Mouse (Mus musculus): ENCODE results near the gene Esr2.
"Not testable (repeated sequence)": the region's sequence is repeated elsewhere in the genome, so short reads cannot be mapped to it uniquely, and the experiment has no call there.

Gene Esr2

GRCm38 (mm10) chr12:76177000-76177863 is at the start of gene Esr2:
Gene Esr2 (minus strand): TSS chr12:76177259.
- peak; percentile 34 to 36 for DNase-seq

- not testable (repeated sequence) for DNase-seq
Observed at GRCm38 (mm10) chr12:76222104-76222503, 45.0 kb upstream of the Esr2 start.

- no peak for DNase-seq
Observed at GRCm38 (mm10) chr12:76216716-76217115, 39.7 kb upstream of the Esr2 start.

- DNase-seq: no peak
Observed at GRCm38 (mm10) chr12:76215121-76215520, 38.1 kb upstream of the Esr2 start.

GRCm38 (mm10) chr12:76209429-76209974 is 32.4 kb upstream of the Esr2 start:
- no peak for DNase-seq

GRCm38 (mm10) chr12:76200326-76200725 is 23.3 kb upstream of the Esr2 start:
- no peak for DNase-seq

- no peak for DNase-seq
Observed at GRCm38 (mm10) chr12:76197071-76197470, 20.0 kb upstream of the Esr2 start.

GRCm38 (mm10) chr12:76196709-76197054 is 19.6 kb upstream of the Esr2 start:
- DNase-seq: peak; percentile 71 to 75

GRCm38 (mm10) chr12:76195912-76196708 is 19.1 kb upstream of the Esr2 start:
- peak; percentile 91 to 94 for DNase-seq

- DNase-seq: no peak
Observed at GRCm38 (mm10) chr12:76194526-76194925, 17.5 kb upstream of the Esr2 start.

- peak; percentile 9 to 25 for DNase-seq
Observed at GRCm38 (mm10) chr12:76190940-76191339, 13.9 kb upstream of the Esr2 start.

GRCm38 (mm10) chr12:76187849-76188248 is 10.8 kb upstream of the Esr2 start:
- peak in 1 of 2 experiments; percentile 19 for DNase-seq

- no peak for DNase-seq
Observed at GRCm38 (mm10) chr12:76186473-76186872, 9.4 kb upstream of the Esr2 start.

GRCm38 (mm10) chr12:76185167-76185816 is 8.2 kb upstream of the Esr2 start:
- no peak for DNase-seq

GRCm38 (mm10) chr12:76184271-76184670 is 7.2 kb upstream of the Esr2 start:
- no peak for DNase-seq

GRCm38 (mm10) chr12:76182831-76183230 is 5.8 kb upstream of the Esr2 start:
- no peak for DNase-seq

- no peak for DNase-seq
Observed at GRCm38 (mm10) chr12:76181471-76181870, 4.4 kb upstream of the Esr2 start.

- no peak for DNase-seq
Observed at GRCm38 (mm10) chr12:76180442-76180841, 3.4 kb upstream of the Esr2 start.

GRCm38 (mm10) chr12:76179527-76179926 is 2.5 kb upstream of the Esr2 start:
- DNase-seq: no peak

- DNase-seq: peak; percentile 39 to 61
Observed at GRCm38 (mm10) chr12:76179051-76179450, 2.0 kb upstream of the Esr2 start.

- peak; percentile 57 to 69 for DNase-seq
Observed at GRCm38 (mm10) chr12:76177864-76178518, 932 bp upstream of the Esr2 start.

- DNase-seq: no peak
Observed at GRCm38 (mm10) chr12:76165641-76166040, 11.4 kb downstream of the Esr2 start.

Data from lung, adult 18-20 months (tissue).